Mouse (Mus musculus): Measurements from ENCODE around the gene Lysmd4.

DNA sequence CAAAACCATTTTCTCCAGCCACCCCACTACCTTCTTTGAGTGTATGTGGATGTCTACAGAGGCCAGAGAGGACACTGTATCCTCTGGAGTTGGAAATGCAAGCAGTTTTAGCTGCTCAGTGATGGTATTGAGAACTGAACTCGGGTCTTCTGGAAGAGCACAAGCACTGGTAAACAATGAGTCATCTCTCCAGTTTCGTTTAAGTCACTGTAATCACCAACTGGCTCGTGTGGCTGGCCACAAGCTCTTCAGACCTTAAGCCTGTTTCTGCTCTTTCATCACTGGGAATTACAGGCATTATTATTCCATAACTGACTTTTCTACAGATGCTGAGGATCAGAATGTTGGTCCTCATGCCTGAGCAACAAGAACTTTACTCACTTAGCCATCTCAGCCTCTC is 82.6 kb downstream of the Lysmd4 start:
- no peak for TF ChIP-seq CTCF (IDR thresholded peaks at IDR 0.05; ENCODE audit: extremely low read depth, insufficient read depth, low read length)
- TF ChIP-seq POLR2A (IDR thresholded peaks at IDR 0.05; ENCODE audit: extremely low read depth, insufficient read depth, low read length) = no peak

Data from cortical plate, adult 2 months (tissue).